Mouse (Mus musculus): Measurements from ENCODE around the gene Bnipl.
"Not testable (repeated sequence)": the region's sequence is repeated elsewhere in the genome, so short reads cannot be mapped to it uniquely, and the experiment has no call there.

Bnipl gene

GRCm38 (mm10) chr3:95212889-95213608 is 37.9 kb downstream of the Bnipl start:
- in situ Hi-C loops (cut with MboI, MseI): not testable (repeated sequence)

GRCm38 (mm10) chr3:95210585-95210984 is 40.4 kb downstream of the Bnipl start:
- in situ Hi-C loops (cut with MboI, MseI): no loop called here

- in situ Hi-C loops (cut with MboI, MseI): loop anchor here (10.0 kb wide), 1 partner anchor 683 kb away; no protein-coding TSS in a partner anchor
These were observed 42.7 kb downstream of the Bnipl start for GRCm38 (mm10) chr3:95208286-95208685.

GRCm38 (mm10) chr3:95203880-95204279 is 47.1 kb downstream of the Bnipl start:
- in situ Hi-C loops (cut with MboI, MseI): loop anchor here (10.0 kb wide), 1 partner anchor 679 kb away; no protein-coding TSS in a partner anchor

- in situ Hi-C loops (cut with MboI, MseI): loop anchor here (10.0 kb wide), 1 partner anchor 676 kb away; no protein-coding TSS in a partner anchor
These were observed 50.4 kb downstream of the Bnipl start for GRCm38 (mm10) chr3:95200562-95200961.

GRCm38 (mm10) chr3:95200132-95200531 is 50.9 kb downstream of the Bnipl start:
- in situ Hi-C loops (cut with MboI, MseI): loop anchor here (10.0 kb wide), 1 partner anchor 675 kb away; no protein-coding TSS in a partner anchor

- in situ Hi-C loops (cut with MboI, MseI): loop anchor here (10.0 kb wide), 1 partner anchor 134 kb away; no protein-coding TSS in a partner anchor
These were observed 51.9 kb downstream of the Bnipl start for GRCm38 (mm10) chr3:95199101-95199500.

- in situ Hi-C loops (cut with MboI, MseI): loop anchor here (10.0 kb wide), 1 partner anchor 131 kb away; no protein-coding TSS in a partner anchor
These were observed 55.2 kb downstream of the Bnipl start for GRCm38 (mm10) chr3:95195772-95196171.

GRCm38 (mm10) chr3:95194721-95195135 is 56.3 kb downstream of the Bnipl start:
- in situ Hi-C loops (cut with MboI, MseI): loop anchor here (10.0 kb wide), 1 partner anchor 130 kb away; no protein-coding TSS in a partner anchor
